Mouse (Mus musculus) granulocyte monocyte progenitor cell, adult 5-6 weeks (primary cell): ENCODE measurements around the gene Yipf2. TPM values are rescaled to one million over a fixed set of nuclear protein-coding genes. Genes with fewer than 3 reads are reported as not detected.

ENCODE experiments used
- ATAC-seq: replicated peaks from 2 replicates; pipeline ENCODE4 v1.8.0; 2016; ENCODE audit warnings: mild to moderate bottlenecking, moderate TSS enrichment, inconsistent platforms; ENCODE audit not compliant: poor library complexity, severe bottlenecking
- total RNA-seq, 2 experiments: library from RNA; stranded (forward) in 1 of 2; stranded (reverse) in 1 of 2; fragments of 200-712, 200-1000 nt in 1 of 2; fragments of >200 nt in 1 of 2; fragmentation: Nextera tagmentation in 1 of 2; gene quantifications; 2 replicates each; pipeline ENCODE4 v1.2.3; 2014 to 2017

Gene Yipf2
- total RNA-seq (2014; fragmentation: Nextera tagmentation): 16.2 and 19.9 TPM in 2 replicates
- total RNA-seq (2017): 12.2 and 18.2 TPM in 2 replicates

DNA sequence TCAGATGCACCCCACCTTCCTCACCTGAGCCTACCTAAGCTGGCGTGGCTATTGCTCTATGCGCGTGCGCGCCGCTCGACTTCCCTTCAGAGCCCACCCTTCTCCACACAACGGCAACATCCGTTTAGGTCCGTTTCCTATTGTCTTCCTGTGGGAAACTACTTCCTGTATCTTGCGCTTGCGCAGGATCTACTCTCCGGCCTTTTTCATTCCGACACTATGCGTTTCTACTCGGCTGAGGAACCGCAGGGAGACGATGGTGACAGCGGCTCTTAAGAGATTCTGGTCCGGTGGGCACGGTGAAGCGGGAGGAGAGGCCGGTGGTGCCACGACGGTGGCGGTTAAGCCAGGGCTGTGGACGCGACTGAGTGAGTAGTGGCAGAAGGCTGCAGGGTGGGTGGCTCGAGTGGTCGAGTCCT lies at the start of gene Yipf2, which contains the start of gene Timm29:
Gene Yipf2, minus strand, starts transcription at position 126 of the 419 bp plus-strand sequence.
Gene Timm29, plus strand, starts transcription at position 20 of the 419 bp plus-strand sequence.
- peak; percentile 77 for ATAC-seq

- ATAC-seq: no peak
Observed at GRCm38 (mm10) chr9:21639031-21639430, 46.4 kb upstream of the Yipf2 start.

DNA sequence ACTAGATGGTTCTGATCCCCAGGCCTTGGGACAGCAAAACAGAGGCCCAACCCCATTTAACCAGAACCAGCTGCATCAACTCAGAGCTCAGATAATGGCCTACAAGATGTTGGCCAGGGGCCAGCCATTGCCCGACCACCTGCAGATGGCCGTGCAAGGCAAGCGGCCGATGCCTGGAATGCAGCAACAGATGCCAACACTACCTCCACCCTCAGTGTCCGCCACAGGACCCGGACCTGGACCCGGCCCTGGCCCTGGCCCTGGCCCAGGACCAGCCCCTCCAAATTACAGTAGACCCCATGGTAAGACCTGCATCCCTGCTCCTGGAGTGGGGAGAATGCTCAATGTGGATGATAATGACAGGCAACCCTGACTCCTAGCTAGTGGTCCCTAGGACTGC lies 43.0 kb upstream of the Yipf2 start:
- ATAC-seq: no peak

DNA sequence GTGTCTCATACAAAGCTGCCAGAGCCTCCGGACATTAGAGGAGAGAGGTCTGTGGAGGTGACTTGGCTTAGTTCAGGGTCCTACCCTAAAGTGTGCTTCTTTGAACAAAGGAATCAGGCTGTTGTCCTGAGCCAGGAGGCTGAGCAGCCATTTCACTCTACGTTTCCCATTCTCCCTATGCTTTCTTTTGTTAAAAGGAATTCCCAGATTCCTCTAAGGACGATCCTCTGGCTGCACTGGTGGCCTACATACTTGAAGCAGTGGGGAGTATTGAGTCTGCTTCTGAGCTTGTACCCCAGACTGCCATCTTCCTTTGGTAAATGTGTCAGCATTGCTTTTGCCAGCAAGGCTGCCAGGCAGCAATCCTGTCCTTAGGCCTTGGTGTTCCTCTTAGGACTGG lies 40.5 kb upstream of the Yipf2 start:
- no peak for ATAC-seq

GRCm38 (mm10) chr9:21630673-21631072 lies 38.0 kb upstream of the Yipf2 start:
- peak; percentile 66; the same call in 1 of the 2 replicates for ATAC-seq

GRCm38 (mm10) chr9:21627145-21627795 lies 34.6 kb upstream of the Yipf2 start:
- ATAC-seq: no peak

DNA sequence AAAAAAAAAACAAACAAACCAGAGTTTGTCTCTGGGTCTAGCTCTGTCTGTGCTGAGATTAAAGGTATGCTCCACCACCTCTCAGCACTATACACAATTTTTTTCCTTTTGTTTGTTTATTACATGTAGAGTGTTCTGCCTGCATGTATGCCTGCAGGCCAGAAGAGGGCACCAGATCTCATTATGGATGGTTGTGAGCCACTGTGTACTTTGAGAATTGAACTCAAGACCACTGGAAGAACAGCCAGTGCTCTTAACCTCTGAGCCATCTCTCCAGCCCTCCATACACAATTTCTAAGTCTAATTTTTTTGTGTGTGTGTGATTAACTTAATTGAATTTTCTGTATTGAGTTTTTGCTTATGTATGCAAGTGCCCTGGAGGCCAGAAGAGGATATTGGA lies 33.9 kb upstream of the Yipf2 start:
- ATAC-seq: no peak

DNA sequence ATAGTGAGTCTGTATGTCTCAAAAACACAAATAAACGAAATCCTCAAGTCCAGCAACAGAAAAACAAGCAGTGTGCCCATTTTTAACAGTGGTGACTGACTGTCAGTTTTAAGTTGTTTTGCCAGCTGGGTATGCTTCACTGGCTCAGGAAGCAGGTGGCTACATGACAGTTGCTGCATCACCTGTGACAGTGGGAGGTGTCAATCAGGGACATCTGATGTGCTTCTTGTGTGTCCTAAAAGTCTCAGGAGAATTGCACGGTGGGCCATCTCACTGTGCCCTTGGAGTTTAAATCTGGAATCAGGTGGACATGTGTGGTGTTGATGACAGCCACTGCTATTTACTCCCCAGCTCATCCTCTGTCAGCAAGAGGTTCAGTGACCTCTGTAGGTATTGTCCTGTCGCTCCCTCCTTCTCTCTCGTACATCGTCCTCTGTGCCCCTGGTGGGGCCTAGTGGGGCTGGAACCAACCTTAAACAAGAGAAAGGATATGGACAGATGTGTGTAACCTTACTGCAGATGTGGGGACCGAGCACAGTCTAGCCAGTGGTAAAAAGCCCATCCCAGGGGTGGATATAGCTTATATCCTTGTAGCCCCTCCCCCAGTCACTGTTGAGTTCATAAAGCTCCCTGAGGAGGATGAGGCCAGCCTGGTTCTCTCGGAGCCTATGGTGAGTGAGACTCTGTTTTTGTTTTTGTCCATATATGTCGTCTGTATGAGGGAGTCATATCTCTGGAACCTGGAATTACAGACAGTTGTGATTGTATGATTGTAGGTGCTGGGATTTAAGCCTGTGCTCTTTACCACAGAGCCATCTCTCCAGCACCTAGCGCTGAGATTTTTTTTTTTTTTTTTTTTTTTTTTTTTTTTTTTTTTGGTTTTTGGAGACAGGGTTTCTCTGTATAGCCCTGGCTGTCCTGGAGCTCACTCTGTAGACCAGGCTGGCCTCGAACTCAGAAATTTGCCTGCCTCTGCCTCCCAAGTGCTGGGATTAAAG lies 33.0 kb upstream of the Yipf2 start:
- ATAC-seq: no peak

GRCm38 (mm10) chr9:21622676-21623075 lies 30.0 kb upstream of the Yipf2 start:
- ATAC-seq: no peak

DNA sequence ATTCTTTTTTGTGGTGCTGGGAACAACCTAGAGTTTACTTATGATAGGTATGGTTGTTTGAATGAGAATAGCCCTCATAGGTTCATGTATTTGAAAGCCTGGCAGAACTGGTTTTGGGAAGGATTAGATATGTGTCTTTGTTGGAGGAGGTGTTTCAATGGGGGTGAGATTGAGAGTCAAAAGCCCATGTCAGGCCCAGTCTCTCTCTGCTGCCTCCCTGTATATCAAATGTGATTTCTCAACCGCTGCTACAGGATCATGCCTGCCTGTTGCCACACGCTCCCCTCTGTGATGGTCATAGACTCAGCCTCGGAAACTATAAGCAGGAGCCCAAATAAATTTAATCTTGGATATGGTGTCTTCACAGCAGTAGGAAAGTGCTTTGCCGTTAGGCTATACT lies 27.6 kb upstream of the Yipf2 start:
- ATAC-seq: no peak

- no peak for ATAC-seq
Observed at GRCm38 (mm10) chr9:21617066-21617465, 24.4 kb upstream of the Yipf2 start.

DNA sequence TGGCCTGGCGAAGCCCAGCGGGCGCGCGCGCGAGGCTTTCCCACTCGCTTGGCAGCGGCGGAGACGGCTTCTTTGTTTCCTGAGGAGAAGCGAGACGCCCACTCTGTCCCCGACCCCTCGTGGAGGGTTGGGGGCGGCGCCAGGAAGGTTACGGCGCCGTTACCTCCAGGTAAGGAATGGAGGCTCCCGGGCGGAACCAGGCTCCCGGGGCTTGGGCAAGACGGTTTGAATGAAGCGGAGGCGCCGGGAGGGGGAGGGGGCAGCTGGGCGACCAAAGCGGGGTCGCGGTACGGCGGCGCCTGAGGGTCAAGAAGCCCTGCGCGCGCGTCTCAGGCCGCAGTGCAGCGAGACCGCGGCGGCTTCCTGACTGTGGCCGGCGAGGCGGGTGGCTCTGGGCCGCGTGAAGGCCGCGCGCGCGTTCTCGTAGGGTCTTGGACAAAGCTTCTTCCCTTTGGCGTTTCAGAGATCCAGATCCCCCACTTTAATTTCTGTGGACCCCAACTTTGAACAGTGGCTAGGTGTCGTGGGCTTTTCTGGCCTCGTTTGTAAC lies 23.7 kb upstream of the Yipf2 start:
- ATAC-seq: peak; percentile 70

GRCm38 (mm10) chr9:21615617-21616231 lies 23.1 kb upstream of the Yipf2 start, which contains the start of gene Smarca4:
Gene Smarca4, plus strand, starts transcription at chr9:21616169.
- peak; percentile 87 for ATAC-seq

DNA sequence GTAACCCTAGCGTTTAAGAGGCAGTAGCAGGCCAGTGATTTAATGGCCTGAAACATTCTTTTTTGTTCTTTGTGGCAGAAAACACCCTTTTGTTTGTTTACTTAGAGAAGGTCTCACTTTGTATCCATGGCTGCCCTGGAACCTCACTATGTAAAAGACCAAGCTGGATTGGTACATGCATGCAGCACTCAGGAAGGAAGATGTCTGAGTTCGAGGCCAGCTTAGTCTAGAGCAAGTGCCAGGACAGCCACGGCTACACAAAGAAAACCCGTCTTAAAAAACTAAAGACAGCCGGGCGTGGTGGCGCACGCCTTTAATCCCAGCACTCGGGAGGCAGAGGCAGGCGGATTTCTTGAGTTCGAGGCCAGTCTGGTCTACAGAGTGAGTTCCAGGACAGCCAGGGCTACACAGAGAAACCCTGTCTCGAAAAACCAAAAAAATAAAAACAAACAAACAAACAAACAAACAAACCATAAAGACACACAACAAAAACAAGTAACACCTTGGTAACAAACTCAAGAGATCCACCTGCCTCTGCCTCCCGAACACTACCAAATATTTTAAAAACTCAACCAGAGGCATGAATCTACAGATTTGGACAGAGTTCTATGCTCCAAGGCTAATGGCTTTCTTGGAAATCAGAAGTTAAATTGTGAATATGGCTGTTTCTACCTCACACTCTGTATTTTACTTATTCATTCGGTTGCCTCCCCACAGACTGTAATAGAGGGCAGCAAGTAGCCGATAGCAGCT lies 22.4 kb upstream of the Yipf2 start:
- no peak for ATAC-seq

GRCm38 (mm10) chr9:21609861-21610260 lies 17.2 kb upstream of the Yipf2 start:
- ATAC-seq: peak; percentile 99

GRCm38 (mm10) chr9:21606648-21607047 lies 14.0 kb upstream of the Yipf2 start:
- peak; percentile 40 for ATAC-seq

DNA sequence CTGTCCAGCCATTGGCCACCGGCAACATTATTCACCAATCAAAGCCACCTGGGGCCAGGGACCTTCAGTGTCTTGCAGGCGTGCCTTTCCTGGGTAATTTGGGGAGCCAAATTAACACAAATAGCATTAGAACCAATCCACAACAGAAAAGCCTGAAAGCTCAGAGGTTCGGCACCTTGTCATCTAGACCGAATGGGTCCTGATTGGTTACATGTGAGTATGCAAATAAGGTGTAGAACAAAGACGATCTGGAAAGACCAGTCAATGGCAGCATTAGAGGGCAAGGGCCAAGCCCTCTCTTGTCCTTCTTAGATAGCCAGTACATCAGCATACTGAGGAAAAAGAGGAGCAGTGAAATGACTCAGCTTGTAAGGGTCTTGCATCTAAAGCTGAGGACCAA lies 13.2 kb upstream of the Yipf2 start:
- ATAC-seq: no peak

DNA sequence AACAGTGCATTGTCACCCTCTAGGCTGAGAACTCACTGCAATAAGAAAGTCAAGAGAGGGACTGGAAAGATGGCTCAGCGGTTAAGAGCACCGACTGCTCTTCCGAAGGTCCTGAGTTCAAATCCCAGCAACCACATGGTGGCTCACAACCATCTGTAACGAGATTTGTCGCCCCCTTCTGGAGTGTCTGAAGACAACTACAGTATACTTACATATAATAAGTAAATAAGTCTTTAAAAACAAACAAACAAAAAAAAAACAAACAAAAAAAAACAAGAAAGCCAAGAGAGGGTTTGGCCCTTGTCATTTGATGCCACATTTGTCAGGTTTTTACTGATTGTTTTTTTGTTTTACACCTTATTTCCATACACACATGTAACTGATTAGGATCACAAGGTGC lies 11.5 kb upstream of the Yipf2 start:
- ATAC-seq: no peak

DNA sequence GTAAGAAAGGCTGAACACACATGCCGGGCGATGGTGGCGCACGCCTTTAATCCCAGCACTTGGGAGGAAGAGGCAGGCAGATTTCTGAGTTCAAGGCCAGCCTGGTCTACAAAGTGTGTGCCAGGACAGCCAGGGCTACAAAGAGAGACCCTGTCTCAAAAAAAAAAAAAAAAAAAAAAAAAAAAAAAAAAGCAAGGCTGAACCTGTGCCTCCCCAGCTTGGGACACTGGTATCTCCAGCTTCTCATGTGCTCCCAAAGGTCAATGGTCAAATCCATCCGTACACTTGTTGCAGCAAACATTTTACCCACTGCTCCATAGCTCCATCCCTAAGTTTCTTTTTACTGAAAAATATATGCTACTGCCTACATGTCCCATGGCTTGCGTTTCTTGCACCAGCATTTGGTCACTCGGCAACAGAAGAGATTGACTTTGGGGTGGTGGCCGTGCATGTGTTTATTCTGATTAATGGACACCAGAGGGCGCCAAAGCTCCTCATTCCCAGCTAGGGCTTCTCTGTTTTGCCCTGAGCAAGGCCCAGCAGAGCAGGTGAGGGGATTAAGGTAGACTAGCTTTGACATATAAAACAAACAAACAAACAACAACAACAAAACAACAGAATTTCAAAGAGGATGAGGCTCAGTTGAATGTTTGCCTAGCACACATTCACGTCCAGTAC lies 9.2 kb upstream of the Yipf2 start:
- peak; percentile 70 for ATAC-seq
